Mouse (Mus musculus) limb, embryonic 13.5 days (tissue): ENCODE measurements around the gene Gm597. TPM values are rescaled to one million over a fixed set of nuclear protein-coding genes. Genes with fewer than 3 reads are reported as not detected.

Source experiments
- ATAC-seq: fragments of 200-750 bp; cut with Nextera tagmentation; 2 replicates; pipeline ENCODE4 v1.8.0; 2017; ENCODE audit warnings: low read depth, moderate number of reproducible peaks, moderate TSS enrichment; ENCODE audit not compliant: low FRiP score
- H3K27ac ChIP-seq: fragments of 300-500 bp; sonication (generic); 2 replicates; pipeline ENCODE4 v1.5.1; 2015; ENCODE audit warnings: inconsistent platforms, mild to moderate bottlenecking, moderate library complexity
- H3K27me3 ChIP-seq: fragments of 300-500 bp; sonication (generic); 2 replicates; pipeline ENCODE4 v1.6.1; 2015; ENCODE audit warnings: mild to moderate bottlenecking, inconsistent platforms
- H3K36me3 ChIP-seq: fragments of 300-500 bp; sonication (generic); 2 replicates; pipeline ENCODE4 v1.6.1; 2015; ENCODE audit warnings: inconsistent platforms, mild to moderate bottlenecking, moderate library complexity
- H3K4me1 ChIP-seq: fragments of 300-500 bp; sonication (generic); 2 replicates; pipeline ENCODE4 v1.6.1; 2015; ENCODE audit warnings: inconsistent platforms
- H3K4me2 ChIP-seq: fragments of 300-500 bp; sonication (generic); replicated peaks from 2 replicates; pipeline ENCODE4 v1.6.1; 2015; ENCODE audit warnings: inconsistent platforms, mild to moderate bottlenecking, moderate library complexity
- H3K4me3 ChIP-seq: fragments of 300-500 bp; sonication (generic); 2 replicates; pipeline ENCODE4 v1.5.1; 2015; ENCODE audit warnings: moderate library complexity, mild to moderate bottlenecking, inconsistent platforms
- H3K9ac ChIP-seq: fragments of 300-500 bp; sonication (generic); 2 replicates; pipeline ENCODE4 v1.6.1; 2015; ENCODE audit warnings: mild to moderate bottlenecking, inconsistent platforms
- H3K9me3 ChIP-seq: fragments of 300-500 bp; sonication (generic); 2 replicates; pipeline ENCODE4 v1.6.1; 2016; ENCODE audit warnings: inconsistent platforms
- WGBS: fragments of 180-500 bp; shearing (Covaris S2); methylation state at CpG from one replicate; pipeline ENCODE4 v1.1.7; 2015; 5-methylcytosine and 5-hydroxymethylcytosine counted together
- polyA plus RNA-seq: library from polyadenylated mRNA; unstranded; fragments of >200 nt; fragmentation: Nextera tagmentation; extraction: Ambion mirVana; gene quantifications from 2 replicates; pipeline ENCODE4 v1.2.1, GENCODE M21; 2015

Gene Gm597
- polyA plus RNA-seq: not detected in 2 replicates

DNA sequence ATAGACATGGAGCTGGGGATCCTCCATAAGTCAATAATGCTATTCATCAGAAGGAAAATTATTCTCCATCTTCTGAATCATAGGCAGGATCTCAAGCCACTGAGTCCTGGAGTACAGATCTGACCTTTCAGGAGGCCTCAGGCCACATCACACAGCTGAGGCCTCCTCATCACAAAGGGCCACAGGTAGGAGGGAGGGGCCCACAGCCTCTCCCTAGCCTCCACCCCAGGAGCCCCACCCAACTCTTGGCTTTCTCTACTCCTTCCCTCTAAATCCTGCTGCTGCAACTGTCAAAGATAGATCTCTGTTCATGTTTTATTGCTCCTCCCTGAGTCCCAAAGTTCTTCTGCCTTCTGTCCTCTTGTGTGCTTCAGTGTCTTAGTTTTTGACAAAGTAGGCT, at the start of gene Gm597:
TSS of gene Gm597 (minus strand) at position 101 of the 400 bp plus-strand sequence.
- no peak within 1 kb of the TSS for H3K4me2 ChIP-seq

GRCm38 (mm10) chr1:28807689-28808088, 27.6 kb upstream of the Gm597 start:
- H3K9me3 ChIP-seq: no peaks in the 10 kb centered on the region
- no peaks in the 10 kb centered on the region for H3K36me3 ChIP-seq
- no peak overlapping the region for H3K27ac ChIP-seq
- H3K4me2 ChIP-seq: no peak overlapping the region
- no peaks in the 10 kb centered on the region for H3K4me1 ChIP-seq
- no peak overlapping the region for H3K4me3 ChIP-seq
- 98% methylated on average over 1 of the region's 1 CpGs for WGBS
- no peak overlapping the region for H3K9ac ChIP-seq
- no peaks in the 10 kb centered on the region for H3K27me3 ChIP-seq
- ATAC-seq: no peak

More for the DNA sequence above, at the start of gene Gm597:
- no peaks in the 10 kb centered on the region for H3K4me1 ChIP-seq
- H3K27me3 ChIP-seq: no peaks in the 10 kb centered on the region
- H3K36me3 ChIP-seq: no peaks in the 10 kb centered on the region
- no peak within 1 kb of the TSS for H3K27ac ChIP-seq
- H3K9me3 ChIP-seq: no peaks in the 10 kb centered on the region
- ATAC-seq: no peak
- H3K9ac ChIP-seq: no peak within 1 kb of the TSS
- no peak within 1 kb of the TSS for H3K4me3 ChIP-seq

- H3K4me3 ChIP-seq: no peak overlapping the region
- no peak overlapping the region for H3K4me2 ChIP-seq
- H3K27ac ChIP-seq: no peak overlapping the region
- no peak overlapping the region for H3K9ac ChIP-seq
- no peaks in the 10 kb centered on the region for H3K4me1 ChIP-seq
- no peaks in the 10 kb centered on the region for H3K9me3 ChIP-seq
- ATAC-seq: no peak
- H3K27me3 ChIP-seq: no peaks in the 10 kb centered on the region
- no peaks in the 10 kb centered on the region for H3K36me3 ChIP-seq
Observed at GRCm38 (mm10) chr1:28806618-28807017, 26.6 kb upstream of the Gm597 start.

- no peaks in the 10 kb centered on the region for H3K27me3 ChIP-seq
- H3K4me3 ChIP-seq: no peak overlapping the region
- H3K36me3 ChIP-seq: no peaks in the 10 kb centered on the region
- H3K4me2 ChIP-seq: no peak overlapping the region
- ATAC-seq: no peak
- no peak overlapping the region for H3K27ac ChIP-seq
- no peaks in the 10 kb centered on the region for H3K4me1 ChIP-seq
- 75% methylated on average over 14 of the region's 14 CpGs for WGBS
- H3K9me3 ChIP-seq: 0 out of 2 replicates have a peak, but pooled peaks cover 3% of the 10 kb centered on the region
- H3K9ac ChIP-seq: no peak overlapping the region
Observed at GRCm38 (mm10) chr1:28800881-28801280, 20.8 kb upstream of the Gm597 start.
